Mouse (Mus musculus): ENCODE data around the gene Fmnl1. TPM values are rescaled to one million over a fixed set of nuclear protein-coding genes. Genes with fewer than 3 reads are reported as not detected.

The Fmnl1 gene
- polyA plus RNA-seq, 1 experiment = 15.6 TPM

DNA sequence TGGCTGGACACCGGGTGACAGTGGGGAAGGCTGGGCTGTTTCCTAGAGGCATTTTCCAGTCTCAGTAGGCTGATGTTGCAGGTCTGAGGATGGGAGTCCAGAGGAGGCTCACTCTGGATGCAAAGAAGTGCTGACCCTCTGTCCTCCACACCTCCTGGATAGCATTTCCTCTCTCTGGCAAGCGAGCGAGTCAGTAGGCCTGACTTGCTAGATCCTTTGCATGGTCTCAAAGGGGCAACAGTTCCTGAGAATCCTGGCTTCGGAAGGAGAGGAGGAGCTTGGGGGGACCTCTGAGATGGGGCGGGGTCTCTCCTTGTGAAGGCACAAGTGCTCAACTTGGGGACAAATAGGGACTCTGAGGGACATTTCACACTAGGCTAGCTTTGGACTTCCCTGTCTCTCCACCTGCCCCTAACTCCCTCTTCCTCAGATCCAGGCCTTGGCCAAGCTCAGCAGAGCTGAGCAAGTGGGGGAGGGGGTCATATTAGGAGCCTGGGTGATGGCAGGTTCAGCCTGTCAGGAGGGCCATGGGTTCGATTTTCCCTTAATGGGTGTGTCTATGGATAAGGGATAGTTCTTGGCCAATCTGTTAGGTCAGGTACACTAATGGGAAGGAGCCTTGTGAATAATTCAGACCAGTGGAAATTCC, 1.6 kb downstream of the Fmnl1 start:
- Histone ChIP-seq H3K79me2 (ENCODE audit: control insufficient read depth, insufficient read depth) (no peaks in the 10 kb centered on the region), H3K4me2 (ENCODE audit: low read depth) (peak overlapping the region; percentile 52), H3K36me3 (ENCODE audit: control insufficient read depth, insufficient read depth) (no peaks in the 10 kb centered on the region), H3ac (ENCODE audit: control insufficient read depth, insufficient read length) (no peak overlapping the region), H3K4me3 (peak overlapping the region; percentile 12), H3K27me3 (ENCODE audit: control insufficient read depth, insufficient read depth, insufficient read length) (peaks cover 7% of the 10 kb centered on the region)
- no peak for TF ChIP-seq POLR2AphosphoS2 (IDR thresholded peaks at IDR 0.05; ENCODE audit: insufficient read length, low read depth)
- TF ChIP-seq TCF12 (IDR thresholded peaks at IDR 0.05; ENCODE audit: insufficient read depth, poor library complexity, severe bottlenecking) = no peak
- no peak for TF ChIP-seq TCF3 (IDR thresholded peaks at IDR 0.05; ENCODE audit: insufficient read length, low read depth)
- TF ChIP-seq MYOG (IDR thresholded peaks at IDR 0.05; ENCODE audit: control insufficient read depth in 1 of 3, insufficient read depth in 1 of 3, insufficient read length in 2 of 3, low read depth in 2 of 3) = no peak
- no peak for TF ChIP-seq MAX (IDR thresholded peaks at IDR 0.05; ENCODE audit: low read depth)
- no peak for TF ChIP-seq CEBPB (IDR thresholded peaks at IDR 0.05; ENCODE audit: insufficient read depth, poor library complexity, severe bottlenecking)
- TF ChIP-seq MYOD1 (IDR thresholded peaks at IDR 0.05; ENCODE audit: control insufficient read depth in 1 of 3, insufficient read length in 2 of 3, low read depth in 2 of 3) = no peak
- no peak for TF ChIP-seq E2F4 (IDR thresholded peaks at IDR 0.05; ENCODE audit: insufficient read depth)
- no peak for TF ChIP-seq USF1 (IDR thresholded peaks at IDR 0.05; ENCODE audit: low read depth)
- TF ChIP-seq POLR2A (IDR thresholded peaks at IDR 0.05; ENCODE audit: insufficient read length, low read depth) = no peak
- TF ChIP-seq REST (IDR thresholded peaks at IDR 0.05; ENCODE audit: insufficient read depth, insufficient read length) = no peak
- no peak for TF ChIP-seq SRF (IDR thresholded peaks at IDR 0.05; ENCODE audit: control insufficient read depth, insufficient read length, low read depth)

DNA sequence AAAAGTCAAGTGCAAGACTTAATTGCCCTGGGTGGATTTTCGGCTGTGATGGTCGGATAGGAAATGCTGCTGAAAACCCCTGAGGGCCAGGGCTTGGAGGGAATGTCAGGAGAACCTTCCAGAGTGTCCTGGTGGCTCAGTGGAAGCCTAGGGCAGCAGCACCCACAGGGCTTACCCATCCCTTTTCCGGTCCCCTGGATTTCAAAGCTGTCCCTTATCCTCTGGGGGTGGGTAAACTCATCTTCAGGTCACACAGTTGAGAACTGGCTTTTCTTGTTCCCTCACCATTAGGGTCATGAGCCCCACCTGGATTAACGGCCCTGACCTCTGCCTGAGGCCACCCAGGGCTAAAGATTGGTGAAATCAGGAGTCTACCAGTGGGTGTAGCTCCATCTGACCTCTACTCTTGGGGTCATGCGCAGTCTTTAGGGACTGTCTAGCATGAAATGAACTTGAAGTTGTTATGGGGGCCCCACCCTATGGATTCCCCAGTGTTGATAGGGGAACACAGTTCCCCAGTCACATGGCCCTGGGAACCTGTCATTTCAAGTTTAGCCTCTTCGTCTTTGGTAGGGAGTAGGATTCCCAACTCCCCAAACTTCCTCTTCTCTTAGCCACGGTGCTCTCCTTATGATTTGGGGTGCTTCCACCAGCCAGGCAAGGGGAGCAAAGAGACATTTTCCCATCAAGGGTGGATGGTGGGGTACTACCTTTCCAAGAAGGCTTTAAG, 2.3 kb downstream of the Fmnl1 start:
- no peak overlapping the region for H3K4me3 ChIP-seq
- peaks cover 7% of the 10 kb centered on the region for H3K27me3 ChIP-seq (ENCODE audit: control insufficient read depth, insufficient read depth, insufficient read length)
- H3ac ChIP-seq (ENCODE audit: control insufficient read depth, insufficient read length) = no peak overlapping the region
- peak overlapping the region; percentile 52 for H3K4me2 ChIP-seq (ENCODE audit: low read depth)
- H3K79me2 ChIP-seq (ENCODE audit: control insufficient read depth, insufficient read depth) = no peaks in the 10 kb centered on the region
- H3K36me3 ChIP-seq (ENCODE audit: control insufficient read depth, insufficient read depth) = no peaks in the 10 kb centered on the region
- TF ChIP-seq CEBPB (IDR thresholded peaks at IDR 0.05; ENCODE audit: insufficient read depth, poor library complexity, severe bottlenecking) = no peak
- no peak for TF ChIP-seq MYOD1 (IDR thresholded peaks at IDR 0.05; ENCODE audit: control insufficient read depth in 1 of 3, insufficient read length in 2 of 3, low read depth in 2 of 3)
- no peak for TF ChIP-seq POLR2AphosphoS2 (IDR thresholded peaks at IDR 0.05; ENCODE audit: insufficient read length, low read depth)
- no peak for TF ChIP-seq MYOG (IDR thresholded peaks at IDR 0.05; ENCODE audit: control insufficient read depth in 1 of 3, insufficient read depth in 1 of 3, insufficient read length in 2 of 3, low read depth in 2 of 3)
- no peak for TF ChIP-seq MAX (IDR thresholded peaks at IDR 0.05; ENCODE audit: low read depth)
- TF ChIP-seq POLR2A (IDR thresholded peaks at IDR 0.05; ENCODE audit: insufficient read length, low read depth) = no peak
- no peak for TF ChIP-seq SRF (IDR thresholded peaks at IDR 0.05; ENCODE audit: control insufficient read depth, insufficient read length, low read depth)
- TF ChIP-seq E2F4 (IDR thresholded peaks at IDR 0.05; ENCODE audit: insufficient read depth) = no peak
- TF ChIP-seq TCF12 (IDR thresholded peaks at IDR 0.05; ENCODE audit: insufficient read depth, poor library complexity, severe bottlenecking) = no peak
- no peak for TF ChIP-seq REST (IDR thresholded peaks at IDR 0.05; ENCODE audit: insufficient read depth, insufficient read length)
- TF ChIP-seq TCF3 (IDR thresholded peaks at IDR 0.05; ENCODE audit: insufficient read length, low read depth) = no peak
- no peak for TF ChIP-seq USF1 (IDR thresholded peaks at IDR 0.05; ENCODE audit: low read depth)

DNA sequence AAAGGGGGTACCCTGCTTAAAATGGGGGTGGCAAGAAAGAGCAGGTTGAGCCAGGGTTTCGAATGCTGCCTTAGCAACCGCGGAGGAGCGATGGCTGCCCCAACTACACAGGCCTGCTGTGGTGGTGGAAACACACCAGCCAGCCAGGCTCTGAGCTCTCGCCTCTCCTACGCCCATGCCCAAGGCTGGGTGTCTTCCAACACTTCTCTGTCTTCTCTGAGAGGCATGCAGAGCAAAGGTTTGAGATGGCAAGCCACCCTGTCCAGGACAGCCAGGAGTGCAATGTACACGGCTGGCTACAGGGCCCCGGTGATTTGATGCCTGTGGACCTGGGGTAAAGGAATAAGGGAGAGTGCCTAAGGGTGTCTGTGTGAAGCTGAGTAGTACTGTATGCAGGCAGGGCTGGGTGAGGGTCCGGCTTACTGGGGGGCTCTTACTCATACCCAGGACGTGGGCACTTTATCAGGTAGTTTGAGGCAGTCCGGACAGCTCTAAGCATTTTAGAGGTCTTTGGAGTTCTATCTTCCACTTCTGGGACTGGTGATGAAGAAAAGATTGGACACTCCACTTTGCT, 3.0 kb downstream of the Fmnl1 start:
- Histone ChIP-seq H3K4me3 (no peak overlapping the region), H3K36me3 (ENCODE audit: control insufficient read depth, insufficient read depth) (no peaks in the 10 kb centered on the region), H3K4me2 (ENCODE audit: low read depth) (peak overlapping the region; percentile 62), H3K27me3 (ENCODE audit: control insufficient read depth, insufficient read depth, insufficient read length) (peaks cover 7% of the 10 kb centered on the region), H3ac (ENCODE audit: control insufficient read depth, insufficient read length) (no peak overlapping the region), H3K79me2 (ENCODE audit: control insufficient read depth, insufficient read depth) (no peaks in the 10 kb centered on the region)
- no peak for TF ChIP-seq SRF (IDR thresholded peaks at IDR 0.05; ENCODE audit: control insufficient read depth, insufficient read length, low read depth)
- no peak for TF ChIP-seq POLR2AphosphoS2 (IDR thresholded peaks at IDR 0.05; ENCODE audit: insufficient read length, low read depth)
- no peak for TF ChIP-seq POLR2A (IDR thresholded peaks at IDR 0.05; ENCODE audit: insufficient read length, low read depth)
- TF ChIP-seq CEBPB (IDR thresholded peaks at IDR 0.05; ENCODE audit: insufficient read depth, poor library complexity, severe bottlenecking) = no peak
- no peak for TF ChIP-seq MAX (IDR thresholded peaks at IDR 0.05; ENCODE audit: low read depth)
- TF ChIP-seq E2F4 (IDR thresholded peaks at IDR 0.05; ENCODE audit: insufficient read depth) = no peak
- TF ChIP-seq TCF12 (IDR thresholded peaks at IDR 0.05; ENCODE audit: insufficient read depth, poor library complexity, severe bottlenecking) = no peak
- TF ChIP-seq REST (IDR thresholded peaks at IDR 0.05; ENCODE audit: insufficient read depth, insufficient read length) = no peak
- no peak for TF ChIP-seq MYOG (IDR thresholded peaks at IDR 0.05; ENCODE audit: control insufficient read depth in 1 of 3, insufficient read depth in 1 of 3, insufficient read length in 2 of 3, low read depth in 2 of 3)
- no peak for TF ChIP-seq TCF3 (IDR thresholded peaks at IDR 0.05; ENCODE audit: insufficient read length, low read depth)
- TF ChIP-seq MYOD1 (IDR thresholded peaks at IDR 0.05; ENCODE audit: control insufficient read depth in 1 of 3, insufficient read length in 2 of 3, low read depth in 2 of 3) = no peak
- TF ChIP-seq USF1 (IDR thresholded peaks at IDR 0.05; ENCODE audit: low read depth) = no peak

DNA sequence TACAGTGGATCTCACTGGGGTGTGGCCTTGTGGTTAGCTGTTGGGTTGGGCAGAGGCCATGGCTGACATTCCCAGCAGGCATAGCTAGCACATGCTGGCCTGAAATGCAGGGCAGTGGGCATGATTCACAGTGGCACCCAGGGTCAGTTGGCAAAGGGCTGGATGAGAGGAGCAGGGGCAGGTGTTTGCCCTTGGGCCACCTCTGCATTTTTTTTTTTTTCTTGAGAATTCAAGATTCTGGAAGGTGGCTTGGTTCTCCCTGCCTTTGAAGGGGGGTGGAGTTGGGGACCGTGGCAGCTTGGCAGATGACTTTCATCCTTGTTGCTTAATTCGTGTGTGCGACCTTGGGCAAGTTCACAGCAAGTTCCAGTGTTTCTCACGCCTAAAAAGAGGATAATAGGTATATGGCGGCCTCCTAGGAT, 3.5 kb downstream of the Fmnl1 start:
- Histone ChIP-seq H3K4me3 (no peak overlapping the region), H3K27me3 (ENCODE audit: control insufficient read depth, insufficient read depth, insufficient read length) (peaks cover 7% of the 10 kb centered on the region), H3K36me3 (ENCODE audit: control insufficient read depth, insufficient read depth) (no peaks in the 10 kb centered on the region), H3K79me2 (ENCODE audit: control insufficient read depth, insufficient read depth) (no peaks in the 10 kb centered on the region), H3ac (ENCODE audit: control insufficient read depth, insufficient read length) (no peak overlapping the region), H3K4me2 (ENCODE audit: low read depth) (peak overlapping the region; percentile 69)
- TF ChIP-seq POLR2A (IDR thresholded peaks at IDR 0.05; ENCODE audit: insufficient read length, low read depth) (peak; percentile 42), MYOG (IDR thresholded peaks at IDR 0.05; ENCODE audit: control insufficient read depth in 1 of 3, insufficient read depth in 1 of 3, insufficient read length in 2 of 3, low read depth in 2 of 3) (peak in 2 of 3 experiments; percentile 94 to 99), CEBPB (IDR thresholded peaks at IDR 0.05; ENCODE audit: insufficient read depth, poor library complexity, severe bottlenecking) (peak; percentile 55; the same call in 1 of the 2 replicates), POLR2AphosphoS2 (IDR thresholded peaks at IDR 0.05; ENCODE audit: insufficient read length, low read depth) (peak; percentile 20), SRF (IDR thresholded peaks at IDR 0.05; ENCODE audit: control insufficient read depth, insufficient read length, low read depth) (no peak), USF1 (IDR thresholded peaks at IDR 0.05; ENCODE audit: low read depth) (no peak), E2F4 (IDR thresholded peaks at IDR 0.05; ENCODE audit: insufficient read depth) (no peak), MAX (IDR thresholded peaks at IDR 0.05; ENCODE audit: low read depth) (peak; percentile 73), TCF3 (IDR thresholded peaks at IDR 0.05; ENCODE audit: insufficient read length, low read depth) (peak; percentile 83), TCF12 (IDR thresholded peaks at IDR 0.05; ENCODE audit: insufficient read depth, poor library complexity, severe bottlenecking) (peak; percentile 69), REST (IDR thresholded peaks at IDR 0.05; ENCODE audit: insufficient read depth, insufficient read length) (no peak), MYOD1 (IDR thresholded peaks at IDR 0.05; ENCODE audit: control insufficient read depth in 1 of 3, insufficient read length in 2 of 3, low read depth in 2 of 3) (peak; percentile 58 to 98 (median 91))

All from myocyte (in vitro differentiated cells).